Mouse (Mus musculus) frontal cortex, adult 2 months (tissue): ENCODE measurements around the gene Gm49661. TPM values are rescaled to one million over a fixed set of nuclear protein-coding genes. Genes with fewer than 3 reads are reported as not detected.
A peak's percentile ranks its signal among the peaks of the same experiment; 100 is the strongest.

Experiments used
- DNase-seq, 2 experiments: peaks; one replicate each; pipeline ENCODE4 v3.0.0; 2022; ENCODE audit warnings: low spot score in 1 of 2; ENCODE audit errors: extremely low spot score in 1 of 2
- polyA plus RNA-seq: library from polyadenylated mRNA; depleted of rRNA; stranded (reverse); fragments of >200 nt; gene quantifications from 2 replicates; pipeline ENCODE4 v1.2.3, GENCODE M21; 2012

Gm49661 gene
- polyA plus RNA-seq, 1 experiment = not detected

- no peak for DNase-seq
Observed at GRCm38 (mm10) chr8:84984294-84985048, 15.2 kb upstream of the Gm49661 start.

DNA sequence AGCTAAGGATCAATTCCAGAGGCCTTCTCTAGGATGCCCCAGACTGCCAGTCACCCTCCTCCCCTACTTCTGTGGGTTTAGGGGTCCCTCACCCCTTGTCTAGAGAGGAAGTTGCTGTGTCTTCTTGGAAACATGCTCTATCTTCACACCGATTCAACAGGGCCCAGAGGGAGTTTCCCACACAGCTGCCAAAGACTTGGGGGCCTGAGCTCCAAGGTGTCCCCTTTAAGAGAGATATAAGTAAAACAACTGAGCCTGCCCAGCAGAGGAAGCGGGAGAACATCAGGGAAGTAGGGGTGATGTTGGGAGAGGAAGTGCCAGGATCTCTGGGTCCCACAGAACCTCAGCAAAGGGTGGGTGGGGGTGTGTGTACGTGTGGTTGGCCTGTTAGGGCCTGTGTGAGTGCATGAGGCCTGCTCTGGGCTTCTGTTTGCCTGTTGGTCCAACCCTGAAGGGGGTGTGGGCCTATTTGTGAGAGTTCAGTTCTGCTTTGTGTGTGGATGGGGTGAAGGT is 13.3 kb upstream of the Gm49661 start:
- no peak for DNase-seq

DNA sequence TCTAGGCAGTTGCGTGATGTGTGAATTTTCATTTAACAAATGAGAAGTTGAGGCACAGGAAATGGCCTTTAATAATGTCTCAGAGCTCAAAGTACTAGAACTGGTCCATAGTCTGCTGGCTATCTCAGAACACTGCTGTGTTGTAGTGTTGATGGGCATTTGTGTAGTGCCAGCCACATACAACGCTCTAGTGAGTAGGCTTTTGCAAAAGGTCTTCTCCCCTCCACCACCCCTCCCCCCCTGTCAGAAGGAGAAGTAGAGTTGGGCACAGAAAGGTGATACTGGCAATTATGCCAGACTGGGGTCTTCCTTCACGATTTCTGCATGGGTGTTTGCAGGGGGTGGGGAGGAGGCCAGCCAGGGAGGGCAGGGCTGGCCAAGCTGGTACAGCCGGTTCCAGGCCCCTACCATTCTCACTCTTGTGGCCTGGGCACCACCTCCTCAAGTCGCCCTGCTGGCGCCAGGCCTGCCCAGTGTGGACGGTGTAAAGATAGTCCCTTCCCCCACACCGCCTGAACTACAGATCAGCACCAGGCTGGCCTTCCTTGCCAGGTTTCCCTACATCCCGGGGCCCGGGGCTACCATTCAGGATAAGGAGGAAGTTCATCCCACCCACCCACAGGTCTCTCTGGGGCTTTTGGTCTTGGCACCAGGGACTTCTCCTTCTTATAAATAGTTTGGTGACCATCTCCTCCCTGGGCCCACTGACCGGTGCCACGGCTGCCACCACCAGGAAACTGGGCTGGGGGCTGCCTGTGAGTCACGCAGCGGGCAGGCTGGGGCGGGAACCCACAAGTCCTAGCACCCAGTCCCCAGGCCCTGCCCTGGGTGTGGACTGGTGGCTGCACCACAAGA is 12.6 kb upstream of the Gm49661 start:
- no peak for DNase-seq

DNA sequence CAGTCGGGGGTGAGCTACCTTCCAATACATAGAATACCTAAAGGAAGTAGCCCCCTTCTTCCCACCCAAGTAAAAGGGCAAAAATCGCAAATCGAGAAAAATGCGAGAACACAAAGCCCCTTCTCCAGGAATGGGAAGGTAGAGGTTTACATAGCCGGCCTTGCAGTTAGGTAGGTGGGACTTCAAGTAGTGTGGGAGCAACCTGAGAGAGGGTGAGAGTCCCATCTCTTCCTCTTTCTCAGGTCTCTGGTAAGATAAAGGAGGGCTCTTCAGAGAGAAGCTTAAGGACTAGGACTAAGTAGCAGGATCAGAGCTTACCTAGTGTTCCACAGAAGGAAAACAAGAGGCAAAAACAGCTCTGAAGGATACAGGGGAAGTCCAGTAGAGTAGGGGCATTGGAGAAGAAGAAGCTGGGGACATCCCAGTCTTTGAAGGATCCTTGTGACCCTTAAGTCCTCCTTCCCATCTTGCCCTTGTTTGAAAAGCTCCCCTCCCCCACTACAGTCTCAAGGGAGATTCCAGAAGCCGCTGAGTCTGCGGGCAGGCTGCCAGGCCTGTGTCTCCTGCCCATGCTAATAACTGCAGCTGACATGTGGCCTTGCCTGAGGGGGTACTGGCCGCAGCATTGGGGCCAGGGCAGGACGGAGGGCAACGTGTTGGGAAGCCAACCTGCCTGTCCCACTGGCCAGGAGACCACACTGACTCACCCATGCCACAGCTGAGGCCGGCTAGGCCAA is 11.6 kb upstream of the Gm49661 start:
- peak in 1 of 2 experiments; percentile 63 for DNase-seq

DNA sequence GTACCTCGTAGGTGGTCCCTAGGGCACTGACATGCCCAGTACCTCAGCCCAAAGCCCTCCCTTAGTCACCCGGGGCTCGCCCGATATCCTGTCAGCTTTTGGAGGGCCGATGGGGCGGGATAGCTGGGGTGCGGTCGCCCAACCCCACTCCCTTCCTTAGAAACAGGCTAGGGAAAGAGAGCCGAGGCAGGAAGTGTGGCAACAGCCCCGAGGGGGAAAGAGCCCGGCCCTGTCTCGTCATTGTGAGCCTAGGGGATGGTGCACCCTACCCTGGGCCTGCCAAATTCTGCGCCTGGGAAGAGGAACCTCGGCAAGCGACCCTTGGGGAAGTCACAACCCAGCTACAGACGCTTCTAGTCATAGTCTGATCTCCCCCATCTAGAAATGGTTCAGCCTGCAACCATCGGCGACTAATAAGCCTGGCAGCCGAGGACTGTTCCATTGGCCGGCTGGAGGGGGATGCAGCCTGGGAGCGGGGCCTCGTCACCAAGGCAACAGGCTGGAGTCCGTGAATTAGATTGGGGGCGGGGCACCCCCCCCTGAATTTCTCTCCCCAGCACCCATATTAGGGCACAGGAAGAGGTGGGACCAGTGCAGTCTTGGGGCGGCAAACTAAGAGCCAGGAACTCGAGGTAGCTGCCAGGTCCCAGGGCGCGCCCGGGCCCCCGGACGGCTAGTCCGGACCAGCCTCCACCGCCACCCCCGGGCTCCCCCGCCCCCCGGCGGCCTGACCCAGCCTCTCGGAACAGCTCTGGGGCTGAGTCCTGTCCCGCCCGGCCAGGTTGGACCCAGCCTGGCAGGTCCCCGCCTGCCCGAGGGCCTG is 10.6 kb upstream of the Gm49661 start:
- DNase-seq = peak; percentile 86 to 95

GRCm38 (mm10) chr8:84978248-84978940 is 9.2 kb upstream of the Gm49661 start, which contains the start of gene Junb:
Gene Junb (minus strand): TSS chr8:84978718.
- DNase-seq = peak; percentile 91 to 96

DNA sequence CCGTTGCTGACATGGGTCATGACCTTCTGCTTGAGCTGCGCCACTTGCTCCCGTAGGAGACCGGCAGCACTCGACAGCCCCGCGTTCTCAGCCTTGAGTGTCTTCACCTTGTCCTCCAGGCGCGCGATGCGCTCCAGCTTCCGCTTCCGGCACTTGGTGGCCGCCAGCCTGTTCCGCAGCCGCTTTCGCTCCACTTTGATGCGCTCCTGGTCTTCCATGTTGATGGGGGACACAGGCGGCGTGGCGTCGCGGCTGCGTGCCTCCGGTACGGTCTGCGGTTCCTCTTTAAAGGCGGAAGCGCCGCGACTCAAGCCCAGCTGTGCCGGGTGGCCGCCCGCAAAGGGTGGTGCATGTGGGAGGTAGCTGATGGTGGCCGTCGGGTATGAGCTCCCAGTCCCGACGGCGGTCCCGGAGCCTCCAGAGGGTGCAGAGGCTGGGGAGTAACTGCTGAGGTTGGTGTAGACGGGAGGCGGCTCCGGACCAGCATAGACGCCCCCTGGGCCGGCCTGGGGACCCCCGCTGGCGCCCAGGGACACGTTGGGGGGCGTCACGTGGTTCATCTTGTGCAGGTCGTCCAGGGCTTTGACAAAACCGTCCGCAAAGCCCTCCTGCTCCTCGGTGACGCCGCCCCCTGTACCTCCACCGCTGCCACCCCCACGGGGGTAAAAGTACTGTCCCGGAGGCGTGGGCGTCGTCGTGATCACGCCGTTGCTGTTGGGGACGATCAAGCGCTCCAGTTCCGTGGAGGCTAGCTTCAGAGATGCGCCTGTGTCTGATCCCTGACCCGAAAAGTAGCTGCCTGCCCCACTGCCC is 8.4 kb upstream of the Gm49661 start:
- DNase-seq = peak in 1 of 2 experiments; percentile 70

DNA sequence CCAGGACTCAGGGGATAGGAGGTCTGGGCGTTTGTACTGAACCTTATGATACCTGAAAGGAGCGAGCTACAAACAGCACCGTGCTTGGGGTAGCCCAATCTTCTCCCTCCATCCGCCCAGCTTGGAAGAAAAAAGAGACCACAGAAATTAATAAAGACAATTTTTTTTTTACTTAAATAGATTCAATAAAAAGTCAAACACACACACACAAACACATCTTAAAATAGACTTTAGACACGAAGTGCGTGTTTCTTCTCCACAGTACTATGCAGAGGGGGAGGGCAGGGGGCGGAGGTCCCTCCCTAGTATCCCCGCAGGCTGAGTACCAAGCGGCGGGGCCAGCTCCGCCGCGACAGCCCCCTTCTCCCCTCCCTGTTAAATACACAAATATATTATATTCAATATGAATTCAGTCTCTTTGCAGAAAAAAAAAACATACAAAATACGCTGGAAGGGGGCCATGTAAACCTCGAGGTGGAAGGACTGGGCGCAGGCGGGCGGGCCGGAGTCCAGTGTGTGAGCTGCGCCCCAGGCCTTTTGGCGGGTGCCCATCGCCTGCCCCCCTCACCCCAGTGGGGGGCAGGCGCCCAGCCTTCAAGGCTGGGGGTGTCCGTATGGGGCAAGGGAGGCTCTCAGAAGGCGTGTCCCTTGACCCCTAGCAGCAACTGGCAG is 7.7 kb upstream of the Gm49661 start:
- no peak for DNase-seq

DNA sequence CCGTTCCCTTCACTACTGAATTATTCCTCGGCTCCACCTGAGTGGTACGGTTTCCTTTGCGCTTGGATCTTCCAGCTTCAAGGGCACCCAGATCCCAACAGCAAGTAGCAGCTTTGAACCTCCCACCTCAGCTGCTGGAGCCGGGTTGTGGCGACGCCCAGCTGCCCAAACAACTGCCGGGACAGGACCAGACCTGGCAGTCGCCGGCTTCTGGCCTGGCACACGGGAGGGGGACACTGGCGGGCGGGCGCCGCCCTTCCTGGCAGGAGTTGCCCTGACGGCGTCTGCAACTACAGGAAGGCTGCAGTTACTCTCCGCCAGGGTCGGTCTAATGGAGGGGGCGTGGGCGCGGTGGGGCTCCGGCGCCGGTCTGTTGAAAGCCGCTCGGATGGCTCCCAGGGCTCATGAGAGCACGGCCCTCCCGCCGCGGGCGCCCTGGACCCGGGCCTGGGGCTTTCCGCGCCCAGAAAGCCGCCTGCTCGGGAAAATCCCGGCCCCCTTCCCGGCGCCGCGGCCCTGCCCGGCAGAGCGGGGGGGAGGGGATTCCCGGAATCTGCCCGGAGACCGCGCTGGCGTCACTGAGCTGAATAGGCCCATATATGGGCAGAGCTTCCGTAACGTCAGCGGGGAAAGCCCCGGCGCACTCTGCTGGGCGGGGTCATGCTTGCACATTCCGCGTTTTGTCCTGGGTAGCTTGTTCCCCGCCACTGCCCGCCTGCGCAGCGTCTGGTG is 7.0 kb upstream of the Gm49661 start:
- peak; percentile 89 to 98 for DNase-seq

DNA sequence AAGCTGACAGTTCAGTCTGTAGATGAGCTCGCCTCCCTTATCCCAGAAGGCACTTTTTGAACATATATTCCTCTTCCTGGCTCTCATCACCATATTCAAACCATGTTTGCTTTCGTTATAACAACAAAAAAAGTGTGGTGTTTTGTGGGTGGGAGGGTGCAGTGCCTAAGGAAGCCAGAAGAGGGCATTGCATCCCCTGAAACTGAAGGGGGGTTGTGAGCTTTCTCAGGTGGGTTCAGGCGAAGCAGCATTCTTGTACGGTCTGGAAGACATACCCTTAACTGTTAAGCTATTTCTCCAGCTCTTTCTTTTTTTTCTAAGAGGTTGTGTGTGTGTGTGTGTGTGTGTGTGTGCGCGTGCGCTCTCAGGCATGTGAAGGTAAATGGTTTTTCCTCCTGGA is 6.2 kb upstream of the Gm49661 start:
- DNase-seq = peak in 1 of 2 experiments; percentile 81

DNA sequence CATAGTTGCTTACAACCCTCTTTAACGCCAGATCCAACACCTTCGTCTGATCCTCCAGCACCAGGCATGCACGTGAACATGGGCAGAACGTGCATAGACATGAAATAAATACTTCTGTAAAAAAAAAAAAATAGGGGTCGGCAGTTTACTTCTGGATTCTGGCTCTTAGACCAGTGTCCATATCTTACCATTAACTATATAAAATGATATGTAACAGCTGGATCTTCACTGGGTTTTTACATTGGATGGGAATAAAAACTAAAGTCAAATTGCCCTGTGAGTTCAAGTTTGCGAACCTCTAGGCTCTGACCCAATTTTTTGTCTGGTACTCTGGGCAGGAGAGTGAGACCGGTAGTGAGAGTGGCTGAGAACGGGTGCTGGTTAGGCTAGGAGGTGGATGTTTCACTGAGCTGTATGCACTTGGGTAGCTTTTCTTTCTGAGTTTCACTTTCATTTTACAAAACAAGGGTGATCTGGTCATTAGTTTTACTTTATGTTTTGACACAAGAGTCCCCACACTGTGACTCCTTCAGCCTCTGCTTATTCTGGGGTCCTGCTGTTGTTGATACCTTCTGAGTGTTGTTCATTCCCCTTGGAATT is 5.4 kb upstream of the Gm49661 start:
- DNase-seq = no peak

GRCm38 (mm10) chr8:84973803-84974542 is 4.7 kb upstream of the Gm49661 start:
- DNase-seq = peak in 1 of 2 experiments; percentile 70

GRCm38 (mm10) chr8:84973079-84973478 is 3.8 kb upstream of the Gm49661 start:
- DNase-seq = no peak

GRCm38 (mm10) chr8:84970913-84971312 is 1.7 kb upstream of the Gm49661 start:
- DNase-seq = no peak

DNA sequence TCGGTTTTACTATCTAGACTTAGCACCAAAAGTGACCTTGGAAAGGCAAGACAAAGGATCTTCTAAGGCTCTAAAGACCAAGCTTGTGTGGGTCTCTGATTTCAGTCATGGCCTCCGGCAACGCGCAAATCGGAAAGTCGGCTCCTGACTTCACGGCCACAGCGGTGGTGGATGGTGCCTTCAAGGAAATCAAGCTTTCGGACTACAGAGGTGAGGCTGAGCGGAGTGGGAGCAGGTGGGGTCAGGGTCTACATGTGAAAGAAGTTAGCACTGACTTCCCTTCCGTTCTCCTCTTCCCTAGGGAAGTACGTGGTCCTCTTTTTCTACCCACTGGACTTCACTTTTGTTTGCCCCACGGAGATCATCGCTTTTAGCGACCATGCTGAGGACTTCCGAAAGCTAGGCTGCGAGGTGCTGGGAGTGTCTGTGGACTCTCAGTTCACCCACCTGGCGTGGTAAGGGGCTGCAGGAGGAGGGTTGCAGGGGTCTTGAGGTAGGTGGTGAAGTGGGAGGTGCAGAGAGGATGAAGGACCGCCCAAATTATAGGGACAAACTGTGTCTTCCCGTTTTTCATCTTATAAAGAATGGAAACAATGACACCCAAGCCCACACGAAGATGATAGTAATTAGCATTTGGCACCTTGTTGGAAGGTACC is 1.0 kb upstream of the Gm49661 start:
- no peak for DNase-seq

GRCm38 (mm10) chr8:84968650-84969049 is 583 bp downstream of the Gm49661 start:
- DNase-seq = no peak
